Comparison of ENCODE assay signal across 9 mouse cellular contexts in the genomic region with DNA sequence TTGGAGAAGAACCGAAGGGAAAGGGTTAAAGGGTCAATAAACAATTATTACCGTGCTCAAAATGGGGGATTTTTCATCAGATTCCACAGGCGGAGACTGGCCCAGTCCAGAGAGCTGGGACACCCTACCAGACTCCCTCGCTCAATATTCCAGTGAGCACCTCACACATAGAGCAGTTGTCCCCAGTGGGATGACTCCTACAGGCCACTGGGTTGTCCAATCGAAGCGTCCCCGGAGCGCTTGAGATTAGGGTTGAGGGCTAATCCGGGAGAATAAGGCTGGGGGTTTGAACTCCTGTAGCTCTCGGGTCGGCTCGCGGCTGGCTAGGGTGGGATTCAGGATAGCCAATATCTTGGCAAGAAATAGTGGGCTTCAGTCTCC. TPM values are rescaled to one million over a fixed set of nuclear protein-coding genes. Genes with fewer than 3 reads are reported as not detected.
A peak's percentile ranks its signal among the peaks of the same experiment; 100 is the strongest.
DNase-seq lines count a peak whose midpoint lies in the region; ATAC-seq and TF ChIP-seq lines count a peak whose summit lies in the region.
"Had no signal": no experiment of that assay in that cellular context is flagged by ENCODE, and none has a peak within 500 bp of the region (broad histone marks: within the 10 kb centered on the region; RNA-seq: fewer than 3 reads in every experiment).

No protein-coding gene starts in this region.

- no peak for TF ChIP-seq EP300 in heart, adult 2 months (IDR thresholded peaks at IDR 0.05; ENCODE audit: insufficient read depth, low read depth, low read length)
- TF ChIP-seq EP300 in liver, embryonic 14.5 days (IDR thresholded peaks at IDR 0.05; ENCODE audit: low read depth) = no peak

- H3K27me3 ChIP-seq in heart, adult 2 months (ENCODE audit: control insufficient read depth, insufficient read depth, low read length) = peaks cover 37% of the 10 kb centered on the region
- peaks cover 82% of the 10 kb centered on the region for H3K27me3 ChIP-seq in liver, embryonic 14.5 days (ENCODE audit: control insufficient read depth, insufficient read depth, low read length)

- H3K9me3 ChIP-seq in liver, embryonic 14.5 days (ENCODE audit: control insufficient read depth, low read length) = no peaks in the 10 kb centered on the region

- H3K27ac ChIP-seq in heart, adult 2 months = no peak overlapping the region
- no peak overlapping the region for H3K27ac ChIP-seq in liver, embryonic 14.5 days

- H3K36me3 ChIP-seq in heart, adult 2 months (ENCODE audit: control insufficient read depth, insufficient read depth, low read length) = no peaks in the 10 kb centered on the region
- no peaks in the 10 kb centered on the region for H3K36me3 ChIP-seq in liver, embryonic 14.5 days (replicated peaks; ENCODE audit: control insufficient read depth, insufficient read depth, low read depth)

- H3K9ac ChIP-seq in heart, adult 2 months (ENCODE audit: low read depth, low read length) = no peak overlapping the region
- H3K9ac ChIP-seq in liver, embryonic 14.5 days (replicated peaks) = no peak overlapping the region

- no peak for ATAC-seq in liver, embryonic 14.5 days (ENCODE audit: insufficient read depth)

- H3K79me2 ChIP-seq in heart, adult 2 months (replicated peaks; ENCODE audit: control insufficient read depth, insufficient read depth, low read length) = no peaks in the 10 kb centered on the region

- H3K4me2 ChIP-seq in liver, embryonic 14.5 days (ENCODE audit: low read depth) = peak overlapping the region; percentile 49

- intact Hi-C loops in heart, adult 2 months (cut with DNase I) = loop anchor here (10.0 kb wide), 1 partner anchor 231 kb away; no protein-coding TSS in a partner anchor
- intact Hi-C loops in heart, postnatal 36 days (cut with DNase I) = loop anchor here (5.0 kb wide), 1 partner anchor 234 kb away; no protein-coding TSS in a partner anchor

- DNase-seq in heart, adult 2 months = peak in 1 of 2 experiments; percentile 46
- DNase-seq in heart, postnatal 36 days = no peak
- DNase-seq in urinary bladder, postnatal 25 days (ENCODE audit: low spot score) = peak; percentile 7
- no peak for DNase-seq in urinary bladder, postnatal 4 days (ENCODE audit: low spot score in 2 of 2)
- no peak for DNase-seq in liver, embryonic 14.5 days (ENCODE audit: low read depth in 3 of 3, low spot score in 3 of 3)
- DNase-seq in adrenal gland, postnatal 10 days = no peak
- no peak for DNase-seq in ovary, postnatal 10 days (ENCODE audit: low spot score)
- DNase-seq in layer of hippocampus, adult 18-20 months (ENCODE audit: low spot score in 2 of 2) = no peak

- 2% methylated on average over 13 of the region's 13 CpGs for WGBS in heart, adult 2 months
- 1% methylated on average over 13 of the region's 13 CpGs for WGBS in liver, embryonic 14.5 days (ENCODE audit: insufficient replicate concordance)

- H3K4me1 ChIP-seq in heart, adult 2 months (ENCODE audit: control insufficient read depth, insufficient read depth, low read length) = no peaks in the 10 kb centered on the region
- no peaks in the 10 kb centered on the region for H3K4me1 ChIP-seq in liver, embryonic 14.5 days (replicated peaks; ENCODE audit: control insufficient read depth in 2 of 2, insufficient read depth in 2 of 2, low read length in 1 of 2)

- TF ChIP-seq CTCF in heart, adult 2 months (IDR thresholded peaks at IDR 0.05) = no peak
- TF ChIP-seq CTCF in liver, embryonic 14.5 days (IDR thresholded peaks at IDR 0.05; ENCODE audit: low read depth) = no peak

- peak overlapping the region; percentile 37 for H3K4me3 ChIP-seq in heart, adult 2 months
- peak overlapping the region; percentile 23 to 32; a peak in 2 of 4 replicates for H3K4me3 ChIP-seq in liver, embryonic 14.5 days (ENCODE audit: insufficient read depth in 1 of 2, low read depth in 2 of 2, low read length in 2 of 2)
- H3K4me3 ChIP-seq: erythroblast, embryonic 14.5 days had no signal

- no peak for TF ChIP-seq POLR2A in heart, adult 2 months (IDR thresholded peaks at IDR 0.05; ENCODE audit: insufficient read depth, low read depth, low read length)

RNA-seq across cellular contexts. Expression of gene Foxd1, which starts 0.3 kb away (rescaled TPM):
- total RNA-seq in heart, adult 2 months (2021) = under 1 TPM in 1 of 2 experiments, not detected in 1; 0.05 TPM
- polyA plus RNA-seq in heart, adult 2 months (2012; rRNA removed) = 0.03 and 0.06 TPM in 2 replicates
- under 1 TPM; 0.05 to 0.08 TPM for total RNA-seq in heart, postnatal 36 days (2021)
- polyA plus RNA-seq in liver, embryonic 14.5 days (2012; rRNA removed) = under 0.01 TPM in 1 of 2 replicates, not detected in the other
- not detected in 2 replicates for polyA plus RNA-seq in liver, embryonic 14.5 days (2014; fragmentation: Nextera tagmentation; extraction: Ambion mirVana)
- total RNA-seq in adrenal gland, postnatal 10 days (2021) = 1 to 10 TPM in 1 of 2 experiments, under 1 TPM in 1; 0.72 to 1.1 TPM
- total RNA-seq in layer of hippocampus, adult 18-20 months (2021) = 1 to 10 TPM in 1 of 2 experiments, under 1 TPM in 1; 0.68 to 1.1 TPM
- polyA plus RNA-seq: erythroblast, embryonic 14.5 days had no signal

RNA-seq across cellular contexts. Expression of gene Btf3, which starts 36.9 kb away (rescaled TPM):
- 100 to 1,000 TPM; 193 to 218 TPM for total RNA-seq in heart, adult 2 months (2021)
- polyA plus RNA-seq in heart, adult 2 months (2012; rRNA removed) = 88.2 and 135 TPM in 2 replicates
- total RNA-seq in heart, postnatal 36 days (2021) = 100 to 1,000 TPM; 212 to 214 TPM
- polyA plus RNA-seq in liver, embryonic 14.5 days (2012; rRNA removed) = 184 and 339 TPM in 2 replicates
- polyA plus RNA-seq in liver, embryonic 14.5 days (2014; fragmentation: Nextera tagmentation; extraction: Ambion mirVana) = 398 and 401 TPM in 2 replicates
- 100 to 1,000 TPM; 361 to 381 TPM for total RNA-seq in adrenal gland, postnatal 10 days (2021)
- total RNA-seq in layer of hippocampus, adult 18-20 months (2021) = 100 to 1,000 TPM; 198 to 207 TPM
